Mouse (Mus musculus) thymus, postnatal 14 days (tissue): Measurements from ENCODE around the gene Ttc7.

Experiments
- DNase-seq: peaks from one replicate; pipeline ENCODE4 v3.0.0; 2021

The Ttc7 gene

DNA sequence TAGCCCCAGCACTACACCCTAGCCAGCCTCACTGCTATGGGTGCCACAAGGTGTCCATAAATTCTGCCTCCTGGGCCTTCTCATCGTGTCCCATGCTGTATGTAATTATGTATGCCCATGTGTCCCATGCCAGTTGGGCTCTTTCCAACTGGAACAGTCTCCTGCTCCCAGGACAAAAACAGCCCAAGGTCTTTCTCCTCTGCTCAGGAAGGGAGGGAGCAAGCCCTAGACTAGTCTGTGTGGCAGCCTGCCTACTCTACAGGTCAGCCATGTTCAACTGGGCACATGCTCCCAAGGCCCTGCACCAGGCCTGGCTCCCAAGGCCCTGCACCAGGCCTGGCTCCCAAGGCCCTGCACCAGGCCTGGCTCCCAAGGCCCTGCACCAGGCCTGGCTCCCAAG, 56.4 kb downstream of the Ttc7 start:
- no peak for DNase-seq

GRCm38 (mm10) chr17:87343060-87343703, 60.5 kb downstream of the Ttc7 start:
- no peak for DNase-seq

DNA sequence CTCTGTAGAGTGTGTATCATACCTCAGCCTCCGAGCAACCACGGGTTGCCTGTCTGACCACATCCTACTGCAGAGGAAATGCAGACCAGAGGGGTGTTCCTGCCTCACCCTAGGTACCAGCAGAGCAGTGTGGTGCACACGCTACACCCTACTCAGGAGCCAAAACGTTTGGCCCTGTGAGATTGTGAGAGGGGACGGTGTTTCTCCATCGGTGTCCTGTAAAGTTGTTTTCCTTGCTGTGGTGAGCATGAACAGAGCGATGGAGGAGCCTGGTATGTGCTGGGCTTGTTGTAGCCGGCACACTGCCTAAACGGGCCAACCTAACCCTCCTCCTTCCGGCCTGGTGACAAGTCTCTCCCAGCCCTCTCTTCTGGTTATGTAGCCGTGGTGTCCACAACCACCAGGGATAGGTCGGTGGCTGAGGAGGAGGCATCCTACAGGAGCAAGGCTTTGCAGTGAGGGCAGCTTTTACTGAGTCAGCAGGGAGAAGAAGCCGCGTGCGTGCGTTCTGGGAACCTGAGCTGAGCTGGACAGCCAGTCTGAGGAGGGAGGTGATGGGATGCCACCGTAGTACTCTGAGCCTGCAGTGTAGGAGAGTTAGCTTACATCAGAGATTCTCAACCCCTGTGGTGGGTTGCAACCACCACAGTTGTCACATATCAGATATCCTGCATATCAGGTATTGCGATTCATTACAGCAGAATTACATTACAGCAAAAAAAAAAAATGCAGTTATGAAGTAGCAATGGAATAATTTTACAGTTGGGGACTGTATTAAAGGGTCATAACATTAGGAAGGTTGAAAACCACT, 62.0 kb downstream of the Ttc7 start:
- peak; percentile 76 for DNase-seq

- peak; percentile 50 for DNase-seq
Observed at GRCm38 (mm10) chr17:87345252-87345593, 62.5 kb downstream of the Ttc7 start.

- no peak for DNase-seq
Observed at GRCm38 (mm10) chr17:87348353-87348752, 65.7 kb downstream of the Ttc7 start.

GRCm38 (mm10) chr17:87349069-87349468, 66.4 kb downstream of the Ttc7 start:
- no peak for DNase-seq

GRCm38 (mm10) chr17:87349575-87349974, 66.9 kb downstream of the Ttc7 start:
- no peak for DNase-seq

GRCm38 (mm10) chr17:87350471-87351240, 68.0 kb downstream of the Ttc7 start:
- DNase-seq = no peak

DNA sequence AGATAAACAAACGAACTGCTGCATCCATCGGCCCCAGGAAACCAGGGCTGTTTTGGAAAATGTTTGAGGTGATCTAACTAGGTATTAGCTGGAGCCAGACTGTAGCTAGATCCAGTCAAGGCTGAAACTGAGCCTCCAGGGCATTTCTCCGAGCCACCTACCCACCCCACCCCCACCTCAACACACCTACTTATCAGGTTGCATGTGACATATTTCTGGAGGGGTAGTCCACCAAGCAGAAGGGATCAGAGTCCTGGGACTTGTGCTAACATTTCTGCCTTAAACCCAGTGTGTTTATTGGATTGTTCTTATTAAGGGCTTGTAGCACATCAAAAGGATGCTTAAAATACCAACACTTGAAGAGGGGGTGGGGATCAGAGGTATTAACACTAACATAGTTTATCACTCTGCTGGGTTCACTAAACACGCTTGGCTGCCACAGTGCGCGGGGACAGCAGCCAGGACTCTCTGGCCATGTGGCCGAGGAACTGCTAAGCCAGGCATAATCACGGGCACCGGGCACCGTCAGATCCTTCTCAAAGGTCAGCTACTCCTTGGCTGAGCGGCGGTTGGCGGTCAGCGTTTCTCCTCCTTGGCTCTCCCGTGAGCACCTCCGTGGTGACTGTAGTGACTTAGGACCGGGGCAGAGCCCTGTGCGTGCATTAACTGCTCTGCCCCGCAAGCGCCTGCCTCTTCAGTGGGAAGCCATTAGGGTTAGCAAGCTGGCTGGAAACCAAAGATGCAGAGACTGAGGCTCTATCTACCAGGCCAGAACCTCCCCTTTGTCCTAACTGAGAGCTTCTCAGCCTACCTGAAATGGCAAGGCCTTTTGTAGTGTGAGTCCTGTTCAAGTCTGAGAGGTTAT, 68.8 kb downstream of the Ttc7 start:
- no peak for DNase-seq

GRCm38 (mm10) chr17:87352106-87352897, 69.6 kb downstream of the Ttc7 start:
- DNase-seq = no peak

DNA sequence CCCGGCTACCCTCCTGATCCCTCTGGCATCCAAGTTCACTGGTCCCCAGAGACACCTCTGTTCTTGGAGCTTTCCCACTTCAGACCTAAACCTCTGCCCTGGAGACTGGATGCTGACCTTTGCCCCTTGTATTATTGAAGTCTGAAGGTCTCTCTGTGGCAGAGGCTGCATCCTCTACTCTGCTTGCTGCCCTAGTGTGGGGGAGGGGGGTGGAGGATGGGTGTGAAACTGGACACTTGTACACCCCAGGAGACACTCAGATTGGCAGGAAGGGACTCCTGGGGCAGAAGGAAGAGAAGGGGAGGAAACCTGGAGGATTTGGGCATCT, 70.2 kb downstream of the Ttc7 start:
- DNase-seq = no peak

- DNase-seq = no peak
Observed at GRCm38 (mm10) chr17:87353745-87354320, 71.1 kb downstream of the Ttc7 start.

DNA sequence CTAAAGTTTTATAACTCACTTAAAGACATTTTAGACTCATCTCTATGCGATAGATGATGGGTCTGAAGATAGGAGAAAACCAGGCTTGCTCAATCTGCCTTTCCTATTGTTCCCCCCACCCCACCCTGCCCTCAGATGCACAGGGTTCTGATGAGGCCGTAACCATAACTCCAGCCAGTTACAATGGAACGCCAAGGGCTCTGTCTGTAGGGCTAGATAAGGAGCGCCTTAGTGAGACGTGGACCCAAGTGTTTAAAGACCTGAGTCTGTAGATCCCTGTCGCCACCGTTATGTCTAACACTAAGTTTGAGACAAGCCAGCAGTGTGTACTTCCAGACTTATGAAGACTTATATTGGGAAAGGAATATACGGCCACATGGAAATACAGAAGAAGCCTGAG, 72.8 kb downstream of the Ttc7 start:
- no peak for DNase-seq

- DNase-seq = no peak
Observed at GRCm38 (mm10) chr17:87356261-87356660, 73.6 kb downstream of the Ttc7 start.

DNA sequence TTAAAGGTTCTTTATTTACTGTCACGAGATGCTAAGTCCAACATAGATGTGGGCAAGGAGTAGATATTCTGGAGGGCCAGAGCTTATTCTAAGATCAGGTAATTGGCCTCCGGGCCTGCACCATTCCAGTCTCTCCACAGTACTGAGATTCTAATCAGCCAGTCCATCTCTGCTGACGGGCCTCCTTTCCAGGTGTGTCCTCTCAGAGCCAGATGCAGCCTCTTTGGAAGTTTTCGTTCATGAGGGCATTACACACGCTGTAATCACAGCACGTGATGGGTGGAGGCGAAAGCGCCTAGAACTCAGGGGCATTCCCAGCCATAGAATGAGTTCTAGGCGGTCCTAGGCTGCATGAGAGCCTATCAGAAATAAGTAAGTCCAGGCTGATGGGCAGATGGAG, 74.8 kb downstream of the Ttc7 start:
- no peak for DNase-seq

GRCm38 (mm10) chr17:87361132-87361531, 78.4 kb downstream of the Ttc7 start:
- DNase-seq = peak; percentile 49

DNA sequence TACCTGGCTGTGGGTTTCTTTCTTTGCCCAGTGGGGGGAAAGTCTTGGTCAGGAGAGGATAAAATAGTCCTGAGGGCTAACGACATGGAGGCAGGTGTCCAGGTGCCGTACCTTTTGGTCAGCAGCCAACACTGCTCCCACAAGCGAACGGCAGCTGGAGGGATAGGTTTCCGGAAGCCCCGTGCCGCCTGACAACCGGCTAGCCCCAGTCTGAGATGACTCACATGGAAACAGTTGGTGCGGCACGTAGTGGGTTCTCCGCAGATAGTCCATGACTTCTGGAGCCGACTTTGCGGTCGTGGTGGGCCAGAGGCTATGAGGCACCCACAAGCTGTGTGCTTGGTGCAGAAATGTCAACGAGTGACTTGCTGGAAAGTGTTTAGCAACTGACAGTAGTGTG, 81.4 kb downstream of the Ttc7 start:
- DNase-seq = no peak

DNA sequence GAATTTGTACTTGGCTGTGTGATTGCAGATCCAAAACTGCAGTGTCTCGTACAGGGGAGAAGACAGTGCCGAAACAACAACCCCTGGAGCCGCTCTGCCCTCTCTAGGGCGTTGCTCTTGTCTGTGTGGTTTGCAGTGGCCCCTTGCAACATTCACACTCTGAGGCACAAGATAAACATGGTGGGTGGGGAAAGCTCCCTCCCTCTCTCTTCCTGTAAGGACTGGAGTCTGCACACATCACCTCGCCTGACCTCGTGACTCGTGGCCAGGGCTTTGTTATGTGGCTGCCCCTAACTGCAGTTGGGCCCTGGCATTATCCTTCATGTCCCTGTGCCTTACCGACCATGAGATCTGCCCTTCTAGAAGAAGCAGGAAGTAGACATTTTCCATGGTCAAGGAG, 82.6 kb downstream of the Ttc7 start:
- no peak for DNase-seq

GRCm38 (mm10) chr17:87366520-87366919, 83.8 kb downstream of the Ttc7 start:
- no peak for DNase-seq

GRCm38 (mm10) chr17:87367228-87367627, 84.5 kb downstream of the Ttc7 start:
- no peak for DNase-seq

GRCm38 (mm10) chr17:87367640-87368039, 85.0 kb downstream of the Ttc7 start:
- DNase-seq = no peak

DNA sequence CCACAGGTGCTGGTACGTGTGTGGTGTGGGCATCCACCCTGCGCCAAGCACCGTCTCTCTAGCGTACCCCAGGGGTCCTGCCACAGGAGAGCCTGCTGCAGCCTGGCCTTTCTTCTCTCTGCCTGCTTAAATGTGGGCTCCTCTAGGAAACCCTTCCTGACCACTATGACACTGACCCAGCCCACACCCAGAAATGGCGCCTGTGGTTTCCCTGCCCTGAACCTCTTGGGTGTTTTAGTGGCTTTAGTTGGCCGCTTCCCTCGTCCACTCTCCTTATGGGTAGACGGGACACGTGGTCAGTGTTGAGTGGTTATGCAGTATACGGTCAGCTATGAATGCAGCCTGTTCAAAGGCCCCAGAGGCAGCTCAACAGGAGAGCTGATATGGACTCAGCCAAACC, 85.8 kb downstream of the Ttc7 start:
- no peak for DNase-seq
